Mouse (Mus musculus) testis, postnatal 10 days (tissue): ENCODE data around the gene Mgmt.
A peak's percentile ranks its signal among the peaks of the same experiment; 100 is the strongest.

Experiments used
- DNase-seq: peaks from one replicate; pipeline ENCODE4 v3.0.0; 2021; ENCODE audit warnings: low spot score

Mgmt gene

GRCm38 (mm10) chr7:137064255-137064654, 169.8 kb downstream of the Mgmt start:
- DNase-seq: no peak

GRCm38 (mm10) chr7:137065408-137065807, 171.0 kb downstream of the Mgmt start:
- DNase-seq: no peak

GRCm38 (mm10) chr7:137066211-137066610, 171.8 kb downstream of the Mgmt start:
- DNase-seq: no peak

- no peak for DNase-seq
These were observed 172.6 kb downstream of the Mgmt start for GRCm38 (mm10) chr7:137066997-137067396.

GRCm38 (mm10) chr7:137067758-137068157, 173.3 kb downstream of the Mgmt start:
- DNase-seq: no peak

- no peak for DNase-seq
These were observed 174.4 kb downstream of the Mgmt start for GRCm38 (mm10) chr7:137068796-137069195.

GRCm38 (mm10) chr7:137069768-137070167, 175.4 kb downstream of the Mgmt start:
- DNase-seq: no peak

- DNase-seq: no peak
These were observed 176.9 kb downstream of the Mgmt start for GRCm38 (mm10) chr7:137071346-137071745.

- no peak for DNase-seq
These were observed 179.5 kb downstream of the Mgmt start for GRCm38 (mm10) chr7:137073878-137074277.

GRCm38 (mm10) chr7:137074324-137074723, 179.9 kb downstream of the Mgmt start:
- no peak for DNase-seq

- no peak for DNase-seq
These were observed 180.9 kb downstream of the Mgmt start for GRCm38 (mm10) chr7:137075301-137075700.

GRCm38 (mm10) chr7:137080171-137080570, 185.8 kb downstream of the Mgmt start:
- no peak for DNase-seq

- DNase-seq: no peak
These were observed 187.8 kb downstream of the Mgmt start for GRCm38 (mm10) chr7:137082171-137082570.

- DNase-seq: no peak
These were observed 190.2 kb downstream of the Mgmt start for GRCm38 (mm10) chr7:137084651-137085050.

- peak; percentile 73 for DNase-seq
These were observed 191.7 kb downstream of the Mgmt start for GRCm38 (mm10) chr7:137085969-137086606.

GRCm38 (mm10) chr7:137087136-137087535, 192.7 kb downstream of the Mgmt start:
- peak; percentile 49 for DNase-seq

- no peak for DNase-seq
These were observed 193.7 kb downstream of the Mgmt start for GRCm38 (mm10) chr7:137088141-137088540.

GRCm38 (mm10) chr7:137094551-137094950, 200.1 kb downstream of the Mgmt start:
- DNase-seq: no peak

- DNase-seq: no peak
These were observed 201.3 kb downstream of the Mgmt start for GRCm38 (mm10) chr7:137095702-137096101.

GRCm38 (mm10) chr7:137099766-137100165, 205.4 kb downstream of the Mgmt start:
- no peak for DNase-seq

- no peak for DNase-seq
These were observed 208.3 kb downstream of the Mgmt start for GRCm38 (mm10) chr7:137102606-137103195.

GRCm38 (mm10) chr7:137112101-137112500, 217.7 kb downstream of the Mgmt start:
- no peak for DNase-seq

- DNase-seq: no peak
These were observed 221.8 kb downstream of the Mgmt start for GRCm38 (mm10) chr7:137116246-137116645.
